Mouse (Mus musculus) embryo, embryonic 9.5 days (tissue): Measurements from ENCODE around the gene Sv2b.
"Not testable (repeated sequence)": the region's sequence is repeated elsewhere in the genome, so short reads cannot be mapped to it uniquely, and the experiment has no call there.

Experiments used
- DNase-seq: peaks from one replicate; pipeline ENCODE4 v3.0.0-alpha.2; 2017; ENCODE audit errors: extremely low spot score

Gene Sv2b

DNA sequence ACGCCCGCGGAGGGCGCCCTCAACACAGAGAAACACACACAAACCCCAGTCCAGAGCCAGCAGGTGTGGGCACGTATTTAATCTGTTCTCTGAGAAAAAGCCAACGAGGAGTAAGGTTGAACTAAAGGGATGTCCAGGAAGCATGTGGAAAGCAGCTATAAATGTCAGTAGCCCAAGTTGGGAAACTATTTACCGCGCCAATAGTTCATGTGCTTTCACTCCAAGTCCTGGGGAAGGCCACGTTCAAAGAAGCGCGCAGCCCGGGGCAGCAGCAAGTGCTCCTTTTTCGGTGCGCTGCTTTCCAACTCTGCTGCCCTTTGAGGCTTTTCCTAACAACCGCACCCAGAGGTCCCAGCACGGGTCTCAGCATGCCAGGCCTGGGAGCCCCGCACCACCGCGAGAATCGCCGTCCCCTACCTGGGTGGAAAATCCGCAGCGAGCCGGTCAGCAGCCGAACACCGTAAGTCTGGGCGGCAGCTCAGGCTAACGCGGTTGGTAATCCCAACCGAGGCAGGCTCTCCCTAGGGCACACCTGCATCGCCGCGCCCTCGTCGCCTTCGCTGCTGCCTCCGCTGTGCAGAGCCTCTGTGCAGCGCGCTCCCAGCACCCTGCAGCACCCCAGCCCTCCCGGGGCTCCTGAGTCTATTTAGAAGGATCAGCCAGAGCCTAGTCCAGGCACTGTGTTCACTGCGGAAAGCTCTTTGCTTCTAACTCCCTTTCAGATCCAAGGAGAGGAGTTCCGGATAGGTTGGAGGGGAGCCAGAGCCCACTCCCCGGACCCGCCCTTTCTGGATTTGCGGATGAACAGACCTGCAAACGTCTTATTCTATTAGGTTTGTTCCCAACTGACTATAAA, at the start of gene Sv2b:
Gene Sv2b, minus strand, starts transcription at position 806 of the 856 bp plus-strand sequence.
- DNase-seq = peak; percentile 49

DNA sequence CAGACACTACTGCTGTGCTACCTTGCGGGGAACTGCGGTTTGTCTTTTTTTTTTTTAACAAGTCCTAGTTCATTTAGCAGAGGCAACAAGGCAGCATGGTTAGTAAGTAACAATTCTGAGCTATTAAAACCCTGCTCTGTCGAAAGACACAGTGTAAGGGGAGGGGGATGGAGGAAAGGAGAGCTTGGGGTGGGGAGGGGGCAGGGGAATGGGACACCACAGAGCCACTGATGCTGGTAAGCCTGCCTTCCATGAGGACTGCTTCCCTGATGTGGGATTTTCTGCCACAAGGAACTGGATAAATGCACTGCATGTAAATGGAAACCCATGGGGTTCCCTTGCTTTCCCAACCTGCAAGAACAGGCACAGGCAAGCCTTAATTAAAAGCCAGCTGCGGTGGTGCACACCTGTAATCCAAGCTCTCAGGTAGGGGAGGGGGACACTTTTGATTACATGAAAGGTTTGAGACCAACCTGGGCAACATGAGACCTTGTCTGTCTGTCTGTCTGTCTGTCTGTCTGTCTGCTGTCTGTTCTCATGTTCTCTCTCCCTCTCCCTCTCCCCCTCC, 49.3 kb upstream of the Sv2b start:
- no peak for DNase-seq

DNA sequence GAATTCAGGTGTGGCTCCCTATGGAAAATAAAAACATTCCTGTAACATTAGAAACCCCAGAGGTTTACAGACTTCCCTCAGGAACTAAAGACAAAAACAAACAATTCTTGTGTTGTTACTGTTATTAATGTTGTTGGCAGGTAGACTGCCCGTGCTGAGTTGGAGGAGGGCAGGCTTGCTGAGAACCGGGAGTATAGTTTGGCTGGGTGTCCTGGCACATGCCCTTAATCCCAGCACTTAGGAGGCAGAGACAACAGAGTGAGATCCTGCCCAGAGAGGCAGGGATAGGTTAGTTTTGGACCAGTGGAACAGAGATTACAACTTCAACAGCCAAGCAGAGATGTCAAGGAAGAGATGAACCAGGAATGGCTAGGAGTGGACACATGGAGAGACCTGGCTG, 46.5 kb upstream of the Sv2b start:
- no peak for DNase-seq

DNA sequence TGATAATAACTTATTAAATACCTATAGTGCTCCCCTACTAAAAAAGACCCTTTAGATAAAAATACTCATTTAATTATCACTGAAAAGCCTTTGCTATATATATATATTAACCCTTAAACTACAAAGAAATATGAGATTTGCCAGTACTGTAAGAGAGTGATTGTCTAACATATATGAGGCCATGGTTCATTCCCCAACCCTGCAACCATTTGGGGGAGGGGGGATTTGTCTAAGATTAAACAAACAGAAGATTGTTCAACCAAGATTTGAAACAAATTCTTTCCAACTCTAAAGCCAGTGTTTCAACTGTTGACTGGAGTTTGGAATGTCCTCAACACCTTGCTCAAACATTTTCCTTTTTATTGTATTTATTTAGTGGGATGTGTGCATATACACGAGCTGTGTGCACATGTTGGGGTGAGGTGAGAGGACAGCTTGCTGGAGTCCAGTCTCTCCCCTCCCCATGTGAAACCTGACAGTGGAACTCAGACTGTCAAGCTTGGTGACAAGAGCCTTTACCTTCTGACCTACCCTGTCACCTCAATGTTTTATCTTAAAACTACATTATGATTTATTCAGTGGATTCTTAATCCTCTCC, 43.8 kb upstream of the Sv2b start:
- DNase-seq = no peak

DNA sequence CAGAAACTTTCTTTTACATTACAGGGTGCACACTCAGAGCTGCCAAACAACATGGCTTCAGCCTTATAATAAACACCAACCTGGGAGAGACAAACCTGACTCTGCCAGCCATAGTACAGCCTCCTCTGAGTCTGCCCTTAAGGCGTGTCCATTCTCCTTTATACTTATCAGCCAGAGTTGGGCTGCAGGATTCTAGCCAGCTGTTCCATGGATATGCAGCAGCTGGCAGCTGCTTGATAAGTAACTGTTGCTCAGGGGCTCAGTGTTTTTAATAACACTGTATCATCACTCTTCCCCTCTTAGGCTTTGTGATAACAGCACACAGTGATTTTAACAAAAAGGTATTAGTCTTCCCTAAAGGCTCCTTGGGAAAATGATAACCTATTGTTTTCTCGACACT, 41.1 kb upstream of the Sv2b start:
- no peak for DNase-seq

DNA sequence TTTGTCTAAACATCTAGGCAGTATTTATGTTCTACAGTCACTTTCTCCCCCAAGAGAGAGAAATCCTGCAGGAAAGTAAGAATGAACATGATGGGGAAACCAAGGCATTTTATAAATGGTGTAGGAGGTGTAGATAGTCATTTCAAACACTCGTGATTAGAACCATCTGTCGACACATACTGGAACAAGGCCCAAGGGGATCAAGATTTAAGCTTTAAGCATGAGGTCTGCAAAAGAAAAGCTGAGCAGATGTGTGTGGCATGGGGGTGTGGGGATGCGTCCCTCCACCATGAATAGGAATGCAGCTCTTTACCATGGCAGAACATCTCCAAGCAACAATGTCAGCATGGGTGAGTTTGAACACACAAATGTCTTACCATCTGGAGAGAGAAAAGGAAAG, 23.2 kb upstream of the Sv2b start:
- DNase-seq = no peak

DNA sequence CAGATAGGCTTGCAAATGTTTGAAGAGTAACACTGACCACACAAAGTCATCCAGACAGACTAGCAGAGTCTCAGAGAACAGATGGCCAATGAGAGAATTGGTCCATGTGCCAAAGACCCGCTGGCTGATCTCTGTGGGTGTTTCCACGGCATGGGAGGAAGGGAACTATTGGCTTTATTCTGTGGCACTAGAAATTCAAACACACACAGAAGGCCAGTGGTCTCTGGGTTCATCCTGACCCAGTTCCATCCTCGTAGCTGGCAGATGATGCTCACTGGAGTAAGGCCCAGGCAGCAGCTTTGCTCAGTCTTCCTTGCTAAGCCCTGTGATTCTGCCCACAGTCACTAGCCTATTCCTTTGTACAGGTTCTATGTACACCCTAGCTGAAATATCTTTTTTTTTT, 20.7 kb upstream of the Sv2b start:
- DNase-seq = no peak

DNA sequence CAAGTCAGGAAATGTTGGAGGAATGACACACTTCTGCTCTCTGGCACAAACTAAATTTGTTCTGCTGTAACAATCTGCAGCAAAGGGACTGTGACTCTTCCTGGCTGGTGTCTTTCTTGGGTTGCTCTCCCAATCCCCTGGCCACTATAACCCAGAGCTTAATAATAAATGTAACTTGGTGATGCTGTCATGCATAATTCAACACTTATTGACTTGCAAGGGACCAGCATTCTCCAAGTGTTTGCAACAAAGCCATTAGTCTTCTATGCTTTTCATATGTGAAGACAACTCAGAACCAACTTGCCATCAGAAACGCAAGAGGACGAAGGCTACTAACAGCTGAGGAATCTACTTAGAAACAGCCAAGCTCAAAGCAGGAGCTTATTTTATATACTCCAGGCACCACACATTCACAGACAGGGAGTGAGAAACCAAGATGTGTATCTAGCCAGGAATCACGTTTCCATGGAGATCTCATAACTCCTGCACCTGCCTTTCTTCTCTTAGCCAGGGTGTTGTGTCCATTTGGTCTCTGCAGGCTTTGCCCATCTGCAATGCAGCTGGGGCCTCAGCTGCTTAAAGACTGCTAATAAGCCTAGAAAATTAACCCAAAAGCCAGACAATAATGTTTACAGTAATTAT, 19.8 kb upstream of the Sv2b start:
- no peak for DNase-seq

DNA sequence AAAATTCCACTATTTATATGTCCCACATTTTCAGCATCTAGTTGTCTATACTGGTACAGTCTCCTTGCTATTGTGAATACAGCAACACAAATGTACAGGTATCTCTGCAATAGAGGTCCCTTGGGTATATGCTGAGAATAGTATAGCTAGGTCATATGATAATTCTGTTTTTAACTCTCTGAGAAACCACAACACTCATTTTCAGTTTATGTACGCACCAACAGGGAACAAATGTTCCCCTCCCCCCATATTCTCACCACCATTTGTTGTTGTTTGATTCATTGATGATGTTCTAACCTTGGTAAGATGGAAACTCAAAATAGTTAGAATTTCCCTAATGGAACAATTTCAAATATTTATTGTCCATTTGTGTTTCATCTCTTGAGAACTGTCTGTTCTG, 16.2 kb upstream of the Sv2b start:
- no peak for DNase-seq

DNA sequence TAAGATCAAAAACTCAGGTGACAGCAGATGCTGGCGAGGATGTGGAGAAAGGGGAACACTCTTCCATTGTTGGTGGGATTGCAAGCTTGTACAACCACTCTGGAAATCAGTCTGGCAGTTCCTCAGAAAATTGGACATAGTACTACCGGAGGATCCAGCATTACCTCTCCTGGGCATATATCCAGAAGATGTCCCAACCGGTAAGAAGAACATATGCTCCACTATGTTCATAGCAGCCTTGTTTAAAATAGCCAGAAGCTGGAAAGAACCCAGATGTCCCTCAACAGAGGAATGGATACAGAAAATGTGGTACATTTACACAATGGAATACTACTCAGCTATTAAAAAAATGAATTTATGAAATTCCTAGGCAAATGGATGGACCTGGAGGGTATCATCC, 13.7 kb upstream of the Sv2b start:
- not testable (repeated sequence) for DNase-seq

DNA sequence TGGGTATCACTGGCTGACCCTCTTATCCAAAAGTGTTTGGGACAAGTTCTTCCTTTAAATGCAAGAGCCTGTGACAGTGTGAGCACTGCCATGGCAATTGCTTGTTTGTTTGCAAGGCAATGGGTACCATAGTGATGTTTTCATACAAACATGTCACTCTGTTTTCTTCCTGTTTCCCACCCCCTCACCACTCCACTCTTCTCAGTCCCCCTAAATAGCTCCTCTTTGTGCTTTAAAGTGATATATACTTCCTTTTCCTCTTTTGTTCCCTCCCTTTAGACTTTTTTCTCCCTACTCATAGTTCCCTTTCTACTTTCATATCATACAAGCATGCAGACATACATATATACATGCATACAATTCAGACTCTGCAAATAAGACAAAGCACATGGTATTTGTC, 10.9 kb upstream of the Sv2b start:
- DNase-seq = no peak

DNA sequence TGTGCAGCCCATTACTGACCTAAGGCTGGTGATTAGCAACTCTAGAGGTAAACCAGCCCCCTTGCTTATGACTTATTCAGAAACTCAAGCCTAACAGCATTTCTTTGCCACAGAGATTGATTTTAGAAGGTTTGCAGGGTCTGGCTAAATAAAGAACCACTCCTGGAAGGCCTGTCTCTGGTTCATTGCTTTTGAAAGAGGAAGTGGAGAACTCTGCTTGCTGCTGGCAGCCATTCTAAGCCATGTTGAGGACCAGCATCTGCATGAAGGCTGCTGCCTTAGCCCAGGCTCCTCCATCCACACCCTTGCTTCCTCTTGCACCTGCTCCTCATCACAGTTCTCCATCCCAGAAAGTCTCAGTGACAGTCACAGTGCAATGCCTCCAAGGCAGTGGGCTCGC, 9.3 kb upstream of the Sv2b start:
- DNase-seq = no peak

DNA sequence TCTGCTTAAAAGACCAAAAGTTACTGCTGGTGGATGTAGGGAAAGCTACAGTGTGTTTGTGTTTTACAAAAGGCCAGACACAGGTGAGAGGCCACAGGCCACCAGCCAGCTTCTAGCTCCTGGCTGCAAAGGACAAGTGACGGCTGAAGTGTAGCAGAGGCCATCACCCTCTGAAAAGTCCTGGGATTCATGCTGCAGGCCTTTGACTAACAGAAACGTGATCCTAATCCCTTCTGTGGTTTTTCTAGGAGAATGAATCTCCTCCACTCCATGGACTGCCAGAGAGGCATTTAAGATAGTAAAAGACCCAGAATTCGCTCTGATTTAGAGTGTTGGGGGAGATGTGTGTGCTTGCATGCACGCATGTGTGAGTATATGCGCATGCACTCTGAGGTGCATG, 5.8 kb upstream of the Sv2b start:
- DNase-seq = no peak

DNA sequence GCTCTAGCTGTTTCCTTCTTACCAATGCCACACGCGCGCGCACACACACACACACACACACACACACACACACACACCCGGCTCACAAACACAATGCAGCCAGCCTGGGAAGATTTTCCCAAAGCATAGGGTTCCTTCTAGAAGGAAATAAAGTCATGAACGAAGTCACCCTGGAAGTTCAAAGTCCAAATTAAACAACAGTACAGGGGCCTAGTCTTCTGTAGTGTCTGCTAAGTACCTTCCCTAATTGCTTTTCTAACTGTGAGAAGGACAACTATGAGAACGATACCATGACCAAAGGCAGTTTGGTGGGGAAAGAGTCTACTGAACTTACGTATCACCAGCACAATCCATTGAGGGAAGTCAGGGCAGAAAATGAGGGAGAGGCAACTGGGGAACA, 508 bp upstream of the Sv2b start:
- no peak for DNase-seq

DNA sequence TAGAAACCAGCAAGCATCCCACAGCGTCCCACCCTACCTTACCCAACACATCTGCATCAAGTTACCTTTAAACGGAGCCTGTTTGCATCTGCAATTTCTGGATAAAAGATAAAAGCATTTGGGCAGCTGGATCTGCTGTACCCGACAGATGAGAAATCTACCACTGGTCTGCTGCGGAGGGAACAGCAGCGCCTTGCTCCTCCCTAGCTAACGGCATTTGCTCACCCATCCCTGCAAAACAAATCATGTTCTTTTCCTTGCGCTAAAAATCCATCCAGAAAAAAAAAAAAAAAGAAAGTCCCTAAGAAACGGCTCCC, 964 bp downstream of the Sv2b start:
- DNase-seq = no peak

DNA sequence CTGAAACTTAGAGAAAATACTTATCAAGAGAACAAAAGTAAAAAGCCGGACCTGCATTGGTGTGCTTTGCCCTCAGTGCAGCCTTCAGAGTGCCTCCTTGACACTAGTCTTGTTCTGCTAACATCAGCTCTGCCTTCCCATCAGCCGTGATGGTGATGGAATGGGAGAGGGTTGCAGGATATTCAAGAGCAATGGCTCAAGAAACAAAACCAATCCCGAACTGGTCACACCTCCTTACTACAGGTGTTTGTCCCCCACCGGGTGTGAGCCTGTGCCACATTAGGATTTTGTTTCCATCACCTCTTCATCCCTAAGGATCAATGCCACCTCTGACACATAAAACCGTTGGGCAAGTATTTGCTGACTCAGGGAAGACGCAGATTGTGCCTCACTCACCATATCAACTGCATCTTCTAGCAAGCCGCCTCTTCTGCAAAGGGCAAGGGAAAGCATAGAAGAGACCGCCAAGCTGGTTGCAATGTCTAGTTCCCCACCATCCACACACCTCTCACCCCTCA, 1.4 kb downstream of the Sv2b start:
- no peak for DNase-seq

DNA sequence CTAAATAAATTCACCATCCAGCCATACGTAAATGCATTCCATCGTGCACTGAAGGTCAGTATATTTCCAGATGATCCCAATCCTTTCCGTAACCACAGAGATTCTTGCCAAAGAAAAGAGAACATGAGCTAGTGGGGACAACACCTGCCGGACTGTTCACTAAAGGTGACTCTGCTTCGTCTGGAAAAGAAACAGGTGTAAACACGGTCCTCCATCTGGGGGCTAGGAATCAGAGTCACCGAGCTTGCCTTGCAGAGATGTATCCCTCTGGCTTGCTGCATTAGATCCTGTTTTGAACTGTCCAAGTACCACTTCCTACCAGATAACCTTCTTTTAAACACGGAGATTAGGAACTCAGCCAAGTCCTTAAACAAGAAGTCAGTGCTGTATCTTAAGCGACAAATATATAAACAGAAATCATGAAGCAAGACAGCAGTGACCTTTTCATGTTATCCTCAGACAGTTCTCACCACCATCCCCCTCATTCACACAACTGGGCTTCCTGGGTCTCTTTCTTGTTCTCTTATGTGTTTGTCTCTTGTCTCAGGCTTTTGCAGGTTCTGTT, 3.1 kb downstream of the Sv2b start:
- no peak for DNase-seq

DNA sequence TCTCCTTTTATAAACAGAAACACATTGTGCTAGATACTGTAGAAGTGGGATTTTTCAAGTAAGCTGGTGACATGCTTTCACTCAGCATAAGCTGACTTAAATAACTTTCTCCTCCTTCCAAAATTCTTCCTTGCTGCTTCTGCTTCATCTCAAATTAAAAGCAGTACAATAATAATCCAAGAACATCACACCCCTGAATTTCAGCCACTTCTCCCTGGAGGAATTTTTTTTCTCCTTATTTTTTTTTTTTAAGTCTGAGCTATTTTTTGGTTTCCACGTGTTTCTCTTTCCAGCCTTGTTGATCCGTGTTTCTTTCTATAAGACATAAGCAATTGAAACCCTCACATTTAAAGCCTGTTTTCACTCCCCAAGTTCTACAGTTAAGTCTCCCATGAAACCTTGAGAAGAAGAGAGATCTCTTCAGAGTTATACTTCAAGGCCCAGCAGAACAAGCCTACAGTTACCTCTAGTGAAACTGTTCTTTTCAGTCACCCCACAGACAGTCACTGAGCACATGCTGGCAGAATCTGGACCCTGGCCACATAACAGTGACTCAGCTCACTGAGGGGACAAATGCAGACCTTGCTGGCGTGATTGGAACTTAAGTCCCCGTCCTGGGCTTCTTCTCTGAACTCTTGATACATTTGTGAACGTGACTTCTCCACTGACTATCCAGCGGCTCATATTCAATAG, 6.4 kb downstream of the Sv2b start:
- DNase-seq = no peak

DNA sequence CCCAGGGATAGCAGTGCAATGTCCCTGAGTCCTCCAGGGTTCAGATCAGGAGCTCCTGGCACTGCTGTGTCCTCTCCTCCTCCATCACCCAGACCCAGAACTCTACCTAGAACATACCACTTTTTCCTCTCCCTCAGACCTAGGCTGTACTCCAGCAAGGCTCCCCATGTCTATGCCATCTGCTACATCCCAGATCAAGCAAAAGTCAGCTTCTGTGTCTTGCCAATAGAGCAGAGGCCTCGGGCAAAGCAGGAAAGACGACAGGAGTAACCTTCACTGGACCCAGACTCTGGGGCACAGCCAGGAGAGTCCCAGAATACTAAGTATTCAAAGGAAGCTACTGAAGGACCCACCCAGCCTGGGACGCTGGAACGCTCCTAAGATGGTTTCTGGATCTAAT, 9.8 kb downstream of the Sv2b start:
- DNase-seq = no peak

DNA sequence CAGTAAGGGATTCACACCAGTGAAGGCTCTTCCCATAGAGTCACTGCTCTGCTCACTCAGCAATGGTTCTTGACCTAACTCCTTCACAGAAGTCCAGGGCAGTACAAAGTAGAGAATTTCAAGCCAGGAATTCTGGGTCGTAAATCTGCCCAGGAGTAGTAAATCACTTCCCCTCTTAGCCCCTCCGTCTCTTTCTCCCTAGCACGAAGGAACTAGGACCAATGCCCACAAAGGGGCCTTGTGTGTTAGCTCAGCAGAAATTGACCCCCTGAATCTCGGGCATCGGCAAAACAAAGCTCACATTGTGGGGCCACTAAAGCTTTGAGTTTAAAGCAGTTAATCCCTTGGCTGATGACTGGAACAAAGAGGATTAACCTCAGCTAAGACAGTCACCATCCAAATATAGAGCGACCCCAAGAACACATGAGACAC, 12.4 kb downstream of the Sv2b start:
- peak; percentile 49 for DNase-seq

DNA sequence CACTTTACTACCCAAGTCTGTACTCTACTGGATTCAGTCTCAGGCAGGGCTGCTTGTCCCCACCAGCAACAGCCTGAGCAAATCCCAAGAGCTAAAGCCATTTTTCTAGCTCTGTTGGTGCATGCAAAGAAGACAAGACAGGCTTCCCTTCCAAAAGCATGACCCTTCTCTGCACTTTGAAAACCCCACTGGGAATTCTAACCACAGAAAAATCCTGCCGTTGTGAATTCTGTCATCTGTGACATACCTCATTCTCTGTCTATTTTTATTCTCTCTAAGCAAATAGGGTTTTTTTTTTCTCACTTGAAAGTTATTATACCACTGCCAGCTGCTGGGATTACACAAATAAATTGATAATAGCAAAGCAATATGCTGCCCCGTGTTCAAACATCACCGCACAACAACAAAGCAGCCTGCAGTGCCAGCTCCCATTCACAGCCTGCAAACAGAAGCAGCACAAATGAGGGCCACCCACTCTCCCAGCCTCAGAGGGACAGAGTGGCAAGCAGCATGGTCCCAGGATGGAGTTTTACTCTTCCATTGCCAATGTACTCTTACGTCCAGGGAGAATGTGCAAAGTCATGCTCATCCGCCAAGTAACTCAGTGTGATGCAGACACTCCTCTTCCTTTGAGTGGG, 13.7 kb downstream of the Sv2b start:
- DNase-seq = peak; percentile 11
